Mouse (Mus musculus): ENCODE data around the gene Ckap4. TPM values are rescaled to one million over a fixed set of nuclear protein-coding genes. Genes with fewer than 3 reads are reported as not detected.

Gene Ckap4
- 10 to 100 TPM; 32.7 to 41.8 TPM for total RNA-seq (2021)

GRCm38 (mm10) chr10:84533912-84534671 is at the start of gene Ckap4:
Gene Ckap4 (minus strand): TSS chr10:84534062.
- intact Hi-C loops (cut with DNase I) = loop anchor here (2.0 to 5.0 kb wide), 2 partner anchors 41 to 88 kb away; partner anchors contain the start of gene Polr3b
- peak; percentile 72 for DNase-seq (ENCODE audit: low spot score)

GRCm38 (mm10) chr10:84582236-84582635 is 48.4 kb upstream of the Ckap4 start:
- intact Hi-C loops (cut with DNase I) = no loop called here
- DNase-seq (ENCODE audit: low spot score) = no peak

- peak; percentile 26 for DNase-seq (ENCODE audit: low spot score)
- intact Hi-C loops (cut with DNase I) = no loop called here
These were observed 47.3 kb upstream of the Ckap4 start for GRCm38 (mm10) chr10:84581191-84581590.

- intact Hi-C loops (cut with DNase I) = no loop called here
- no peak for DNase-seq (ENCODE audit: low spot score)
These were observed 45.7 kb upstream of the Ckap4 start for GRCm38 (mm10) chr10:84579527-84579926.

GRCm38 (mm10) chr10:84578738-84579137 is 44.9 kb upstream of the Ckap4 start:
- intact Hi-C loops (cut with DNase I) = loop anchor here (1.0 kb wide), 1 partner anchor 43 kb away; no protein-coding TSS in a partner anchor
- no peak for DNase-seq (ENCODE audit: low spot score)

- peak; percentile 85 for DNase-seq (ENCODE audit: low spot score)
- intact Hi-C loops (cut with DNase I) = loop anchor here (2.0 kb wide), 1 partner anchor 20 kb away; no protein-coding TSS in a partner anchor
These were observed 43.3 kb upstream of the Ckap4 start for GRCm38 (mm10) chr10:84577071-84577727.

- peak; percentile 90 for DNase-seq (ENCODE audit: low spot score)
- intact Hi-C loops (cut with DNase I) = loop anchor here (2.0 kb wide), 1 partner anchor 20 kb away; no protein-coding TSS in a partner anchor
These were observed 42.7 kb upstream of the Ckap4 start, which contains the start of gene Tcp11l2 for GRCm38 (mm10) chr10:84576395-84577070. Gene Tcp11l2 (plus strand): TSS chr10:84576626.

GRCm38 (mm10) chr10:84576029-84576394 is 42.1 kb upstream of the Ckap4 start:
- intact Hi-C loops (cut with DNase I) = loop anchor here (2.0 kb wide), 1 partner anchor 21 kb away; no protein-coding TSS in a partner anchor
- DNase-seq (ENCODE audit: low spot score) = no peak

GRCm38 (mm10) chr10:84573671-84574420 is 40.0 kb upstream of the Ckap4 start:
- no peak for DNase-seq (ENCODE audit: low spot score)
- intact Hi-C loops (cut with DNase I) = loop anchor here (2.0 kb wide), 1 partner anchor 39 kb away; the partner anchor contains the start of gene Ckap4

- DNase-seq (ENCODE audit: low spot score) = no peak
- intact Hi-C loops (cut with DNase I) = no loop called here
These were observed 37.3 kb upstream of the Ckap4 start for GRCm38 (mm10) chr10:84571052-84571639.

GRCm38 (mm10) chr10:84564427-84564826 is 30.6 kb upstream of the Ckap4 start:
- intact Hi-C loops (cut with DNase I) = no loop called here
- no peak for DNase-seq (ENCODE audit: low spot score)

GRCm38 (mm10) chr10:84562567-84563554 is 29.0 kb upstream of the Ckap4 start:
- DNase-seq (ENCODE audit: low spot score) = no peak
- intact Hi-C loops (cut with DNase I) = no loop called here

- intact Hi-C loops (cut with DNase I) = no loop called here
- no peak for DNase-seq (ENCODE audit: low spot score)
These were observed 28.3 kb upstream of the Ckap4 start for GRCm38 (mm10) chr10:84562121-84562520.

GRCm38 (mm10) chr10:84559986-84560385 is 26.1 kb upstream of the Ckap4 start:
- intact Hi-C loops (cut with DNase I) = loop anchor here (2.0 kb wide), 1 partner anchor 45 kb away; no protein-coding TSS in a partner anchor
- DNase-seq (ENCODE audit: low spot score) = no peak

- intact Hi-C loops (cut with DNase I) = no loop called here
- DNase-seq (ENCODE audit: low spot score) = no peak
These were observed 24.6 kb upstream of the Ckap4 start for GRCm38 (mm10) chr10:84558511-84558910.

- no peak for DNase-seq (ENCODE audit: low spot score)
- intact Hi-C loops (cut with DNase I) = no loop called here
These were observed 22.3 kb upstream of the Ckap4 start for GRCm38 (mm10) chr10:84556120-84556519.

GRCm38 (mm10) chr10:84554291-84555009 is 20.6 kb upstream of the Ckap4 start:
- DNase-seq (ENCODE audit: low spot score) = no peak
- intact Hi-C loops (cut with DNase I) = no loop called here

Data from heart, postnatal 25 days (tissue).